ENCODE assay signal across 8 mouse cellular contexts in genomic region chr7:97749207-97750190, GRCm38 (mm10). TPM values are rescaled to one million over a fixed set of nuclear protein-coding genes. Genes with fewer than 3 reads are reported as not detected.
A peak's percentile ranks its signal among the peaks of the same experiment; 100 is the strongest.
DNase-seq lines count a peak whose midpoint lies in the region; ATAC-seq lines count a peak whose summit lies in the region.

No protein-coding gene starts in this region.

- peak overlapping the region; percentile 32 for H3K4me2 ChIP-seq in midbrain, embryonic 12.5 days (replicated peaks)

- H3K4me3 ChIP-seq in heart, embryonic 10.5 days, result peak overlapping the region; percentile 20
- H3K4me3 ChIP-seq in limb, embryonic 10.5 days, result no peak overlapping the region
- H3K4me3 ChIP-seq in midbrain, embryonic 12.5 days, result no peak overlapping the region

- no peaks in the 10 kb centered on the region for H3K9me3 ChIP-seq in heart, embryonic 10.5 days
- no peaks in the 10 kb centered on the region for H3K9me3 ChIP-seq in limb, embryonic 10.5 days (replicated peaks)
- H3K9me3 ChIP-seq in midbrain, embryonic 12.5 days, result no peaks in the 10 kb centered on the region

- peak overlapping the region; percentile 62; the same call in 1 of the 2 replicates for H3K27ac ChIP-seq in heart, embryonic 10.5 days
- peak overlapping the region; percentile 12; the same call in 1 of the 2 replicates for H3K27ac ChIP-seq in limb, embryonic 10.5 days
- no peak overlapping the region; the same call in 1 of the 2 replicates for H3K27ac ChIP-seq in midbrain, embryonic 12.5 days (replicated peaks)

- WGBS in heart, embryonic 10.5 days, result 40% methylated on average over 19 of the region's 19 CpGs
- 44% methylated on average over 19 of the region's 19 CpGs for WGBS in limb, embryonic 10.5 days
- 26% methylated on average over 19 of the region's 19 CpGs for WGBS in midbrain, embryonic 12.5 days

- no peaks in the 10 kb centered on the region for H3K27me3 ChIP-seq in heart, embryonic 10.5 days (ENCODE audit: insufficient read depth, poor library complexity, severe bottlenecking)
- no peaks in the 10 kb centered on the region for H3K27me3 ChIP-seq in limb, embryonic 10.5 days (ENCODE audit: low read depth, poor library complexity, severe bottlenecking)
- no peaks in the 10 kb centered on the region for H3K27me3 ChIP-seq in midbrain, embryonic 12.5 days

- H3K4me1 ChIP-seq in heart, embryonic 10.5 days, result peaks cover 8% of the 10 kb centered on the region
- H3K4me1 ChIP-seq in limb, embryonic 10.5 days, result 0 out of 2 replicates have a peak, but pooled peaks cover 6% of the 10 kb centered on the region
- H3K4me1 ChIP-seq in midbrain, embryonic 12.5 days, result peaks cover 14% of the 10 kb centered on the region

- no peak overlapping the region for H3K9ac ChIP-seq in midbrain, embryonic 12.5 days (replicated peaks)

- ATAC-seq in midbrain, embryonic 12.5 days (ENCODE audit: low FRiP score, low read depth), result 0 out of 2 replicates have a peak, but pooled peaks have one; percentile 39

- peak; percentile 77 for DNase-seq in CD4-positive, CD25-positive, alpha-beta regulatory T cell, adult 2 months (ENCODE audit: low read depth, low spot score)
- peak; percentile 70 for DNase-seq in MN1 (ENCODE audit: low spot score)
- DNase-seq in heart, embryonic 10.5 days (ENCODE audit: low spot score), result no peak
- no peak for DNase-seq in limb, embryonic 10.5 days (ENCODE audit: low spot score)
- peak; percentile 60 for DNase-seq in thymus, postnatal 25 days
- DNase-seq in gastrocnemius, postnatal 10 days, result no peak
- no peak for DNase-seq in retina, postnatal 1 day

- H3K36me3 ChIP-seq in heart, embryonic 10.5 days, result no peaks in the 10 kb centered on the region
- H3K36me3 ChIP-seq in limb, embryonic 10.5 days, result no peaks in the 10 kb centered on the region
- H3K36me3 ChIP-seq in midbrain, embryonic 12.5 days, result no peaks in the 10 kb centered on the region

RNA-seq across cellular contexts. Expression of gene Aqp11, which starts 11.4 kb away (rescaled TPM):
- polyA plus RNA-seq in heart, embryonic 10.5 days (2016; fragmentation: Nextera tagmentation; extraction: Ambion mirVana), result 2.4 and 5.2 TPM in 2 replicates
- polyA plus RNA-seq in limb, embryonic 10.5 days (2016; fragmentation: Nextera tagmentation; extraction: Ambion mirVana), result 2.8 and 2.9 TPM in 2 replicates
- 5.7 and 6.9 TPM in 2 replicates for polyA plus RNA-seq in midbrain, embryonic 12.5 days (2016; fragmentation: Nextera tagmentation; extraction: Ambion mirVana)
- 1 to 10 TPM; 2.0 to 2.7 TPM for total RNA-seq in gastrocnemius, postnatal 10 days (2021)

RNA-seq across cellular contexts. Expression of gene Pak1, which starts 38.8 kb away (rescaled TPM):
- polyA plus RNA-seq in heart, embryonic 10.5 days (2016; fragmentation: Nextera tagmentation; extraction: Ambion mirVana), result 5.2 and 13.7 TPM in 2 replicates
- polyA plus RNA-seq in limb, embryonic 10.5 days (2016; fragmentation: Nextera tagmentation; extraction: Ambion mirVana), result 26.5 and 29.8 TPM in 2 replicates
- polyA plus RNA-seq in midbrain, embryonic 12.5 days (2016; fragmentation: Nextera tagmentation; extraction: Ambion mirVana), result 121 and 137 TPM in 2 replicates
- total RNA-seq in gastrocnemius, postnatal 10 days (2021), result 100 to 1,000 TPM; 160 to 188 TPM

RNA-seq across cellular contexts. Expression of gene Clns1a, which starts 53.1 kb away (rescaled TPM):
- 151 and 209 TPM in 2 replicates for polyA plus RNA-seq in heart, embryonic 10.5 days (2016; fragmentation: Nextera tagmentation; extraction: Ambion mirVana)
- polyA plus RNA-seq in limb, embryonic 10.5 days (2016; fragmentation: Nextera tagmentation; extraction: Ambion mirVana), result 314 and 345 TPM in 2 replicates
- 195 and 202 TPM in 2 replicates for polyA plus RNA-seq in midbrain, embryonic 12.5 days (2016; fragmentation: Nextera tagmentation; extraction: Ambion mirVana)
- 10 to 100 TPM; 43.3 to 46.5 TPM for total RNA-seq in gastrocnemius, postnatal 10 days (2021)

Comparison
In these comparisons a context has a peak if more than half of its experiments do, and no peak if none do; other contexts are left out.
1. DNase-seq: peak in CD4-positive, CD25-positive, alpha-beta regulatory T cell, adult 2 months (single experiment), MN1 (single experiment) and thymus, postnatal 25 days (single experiment); none in heart, embryonic 10.5 days (single experiment), limb, embryonic 10.5 days (single experiment), gastrocnemius, postnatal 10 days (single experiment) and retina, postnatal 1 day (single experiment).